Mouse (Mus musculus): Measurements from ENCODE around the gene Srrm4.
A peak's percentile ranks its signal among the peaks of the same experiment; 100 is the strongest.

Gene Srrm4

DNA sequence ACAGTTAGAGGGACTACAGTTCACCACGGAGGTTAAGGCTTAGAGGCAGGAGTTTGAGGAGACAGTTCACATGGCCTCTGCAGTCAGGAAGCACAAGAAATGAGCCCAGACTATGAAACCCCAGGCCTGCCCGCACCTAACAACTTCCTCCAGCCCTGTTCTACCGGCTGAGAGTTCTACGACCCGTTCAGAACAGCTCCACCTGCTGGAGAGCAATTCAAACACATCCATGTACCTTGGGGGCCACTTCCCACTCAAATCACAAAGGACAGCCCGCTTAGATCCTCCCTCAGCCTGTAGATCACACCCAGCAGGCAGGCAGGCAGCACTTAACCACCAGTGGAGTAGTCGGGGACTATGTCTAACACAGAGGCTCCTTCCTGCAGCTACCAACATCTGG, 49.3 kb downstream of the Srrm4 start:
- Histone ChIP-seq H3K36me3 (ENCODE audit: insufficient read depth, low read length) (no peaks in the 10 kb centered on the region), H3K27me3 (ENCODE audit: insufficient read depth, low read length) (no peaks in the 10 kb centered on the region), H3K9me3 (ENCODE audit: low read length) (no peaks in the 10 kb centered on the region), H3K4me1 (replicated peaks; ENCODE audit: low read depth, low read length) (peaks cover 13% of the 10 kb centered on the region; the same call in 1 of the 2 replicates), H3K4me3 (replicated peaks; ENCODE audit: low read length) (peak overlapping the region; percentile 7; the same call in 1 of the 2 replicates)
- TF ChIP-seq NANOG (IDR thresholded peaks at IDR 0.05; ENCODE audit: borderline replicate concordance, low read length) (no peak), POU5F1 (IDR thresholded peaks at IDR 0.05; ENCODE audit: borderline replicate concordance, low read length) (no peak), CTCF (conservative IDR thresholded peaks at IDR 0.05; ENCODE audit: low read length) (peak; percentile 58)

DNA sequence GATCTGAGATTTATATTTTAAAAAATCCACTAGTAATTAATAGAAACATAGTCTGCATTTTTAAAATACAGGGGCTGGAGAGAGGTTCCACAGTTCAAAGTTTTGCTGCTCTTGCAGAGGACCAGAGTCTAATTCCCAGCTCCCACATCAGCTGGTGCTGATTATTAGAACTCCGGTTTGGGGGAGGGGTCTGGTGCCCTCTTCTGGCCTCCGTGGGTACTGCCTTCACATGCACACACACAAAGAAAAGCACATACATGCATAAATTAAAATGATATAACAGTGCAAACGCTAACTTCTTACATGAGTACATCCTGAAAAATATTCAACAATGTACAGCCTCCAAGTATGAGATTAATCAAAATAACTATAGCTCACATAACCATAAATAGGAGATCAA, 50.5 kb downstream of the Srrm4 start:
- Histone ChIP-seq H3K4me1 (replicated peaks; ENCODE audit: low read depth, low read length) (peaks cover 13% of the 10 kb centered on the region; the same call in 1 of the 2 replicates), H3K36me3 (ENCODE audit: insufficient read depth, low read length) (no peaks in the 10 kb centered on the region), H3K27me3 (ENCODE audit: insufficient read depth, low read length) (no peaks in the 10 kb centered on the region), H3K4me3 (replicated peaks; ENCODE audit: low read length) (no peak overlapping the region), H3K9me3 (ENCODE audit: low read length) (no peaks in the 10 kb centered on the region)
- TF ChIP-seq CTCF (conservative IDR thresholded peaks at IDR 0.05; ENCODE audit: low read length): peak; percentile 84
- TF ChIP-seq NANOG (IDR thresholded peaks at IDR 0.05; ENCODE audit: borderline replicate concordance, low read length): no peak

DNA sequence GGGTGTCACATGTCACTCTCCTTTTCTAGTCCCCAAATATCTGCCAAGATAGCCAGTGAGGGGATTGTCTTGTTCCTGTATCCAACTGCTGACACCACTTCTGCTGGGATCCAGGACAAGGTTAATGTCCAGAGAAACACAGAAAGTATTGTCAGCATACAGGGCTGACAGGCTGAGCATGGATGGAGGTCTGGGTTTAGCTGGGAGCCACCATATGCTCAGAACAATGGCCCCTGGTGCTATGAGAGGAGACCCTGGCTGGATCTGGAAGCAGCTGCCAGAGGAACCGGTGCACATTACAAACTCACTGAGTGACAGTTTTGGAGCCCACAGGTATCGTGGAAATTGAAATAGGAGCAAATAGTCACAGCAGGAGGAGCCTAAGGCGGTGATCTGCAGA, 52.3 kb downstream of the Srrm4 start:
- H3K36me3 ChIP-seq (ENCODE audit: insufficient read depth, low read length): no peaks in the 10 kb centered on the region

DNA sequence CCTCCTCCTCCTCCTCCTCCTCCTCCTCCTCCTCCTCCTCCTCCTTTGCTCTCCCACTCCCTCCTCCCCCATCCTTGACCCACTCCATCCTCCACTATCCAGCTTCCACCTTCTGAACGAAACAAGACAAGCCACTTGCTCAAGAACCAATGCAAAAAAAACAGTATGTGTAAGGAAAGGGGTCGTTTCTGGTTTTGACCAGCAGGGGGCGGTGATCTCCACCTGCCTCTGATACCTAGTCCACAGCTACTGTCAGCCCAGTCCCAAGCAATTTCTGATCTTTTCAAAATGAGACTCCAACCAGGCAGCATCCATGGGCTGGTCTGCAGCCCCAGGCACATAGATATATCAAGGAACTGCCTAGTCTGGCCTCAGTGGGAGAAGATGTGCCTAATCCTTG, 53.1 kb downstream of the Srrm4 start:
- no peak for TF ChIP-seq NANOG (IDR thresholded peaks at IDR 0.05; ENCODE audit: borderline replicate concordance, low read length)
- peak; percentile 79 for TF ChIP-seq CTCF (conservative IDR thresholded peaks at IDR 0.05; ENCODE audit: low read length)
- TF ChIP-seq POU5F1 (IDR thresholded peaks at IDR 0.05; ENCODE audit: borderline replicate concordance, low read length): no peak
- Histone ChIP-seq H3K27me3 (ENCODE audit: insufficient read depth, low read length) (no peaks in the 10 kb centered on the region), H3K4me1 (replicated peaks; ENCODE audit: low read depth, low read length) (peaks cover 13% of the 10 kb centered on the region; the same call in 1 of the 2 replicates), H3K4me3 (replicated peaks; ENCODE audit: low read length) (no peak overlapping the region), H3K9me3 (ENCODE audit: low read length) (peaks cover 12% of the 10 kb centered on the region; the same call in 1 of the 2 replicates), H3K36me3 (ENCODE audit: insufficient read depth, low read length) (no peaks in the 10 kb centered on the region)

More for the DNA sequence above, 52.3 kb downstream of the Srrm4 start:
- no peak overlapping the region for H3K4me3 ChIP-seq (replicated peaks; ENCODE audit: low read length)
- no peak for TF ChIP-seq POU5F1 (IDR thresholded peaks at IDR 0.05; ENCODE audit: borderline replicate concordance, low read length)
- TF ChIP-seq CTCF (conservative IDR thresholded peaks at IDR 0.05; ENCODE audit: low read length): no peak
- TF ChIP-seq NANOG (IDR thresholded peaks at IDR 0.05; ENCODE audit: borderline replicate concordance, low read length): no peak
- no peaks in the 10 kb centered on the region for H3K27me3 ChIP-seq (ENCODE audit: insufficient read depth, low read length)
- peaks cover 13% of the 10 kb centered on the region; the same call in 1 of the 2 replicates for H3K4me1 ChIP-seq (replicated peaks; ENCODE audit: low read depth, low read length)
- peaks cover 7% of the 10 kb centered on the region; the same call in 1 of the 2 replicates for H3K9me3 ChIP-seq (ENCODE audit: low read length)

- Histone ChIP-seq H3K4me3 (replicated peaks; ENCODE audit: low read length) (no peak overlapping the region), H3K36me3 (ENCODE audit: insufficient read depth, low read length) (no peaks in the 10 kb centered on the region), H3K27me3 (ENCODE audit: insufficient read depth, low read length) (0 out of 2 replicates have a peak, but pooled peaks cover 2% of the 10 kb centered on the region), H3K9me3 (ENCODE audit: low read length) (no peaks in the 10 kb centered on the region), H3K4me1 (replicated peaks; ENCODE audit: low read depth, low read length) (no peaks in the 10 kb centered on the region)
- TF ChIP-seq POU5F1 (IDR thresholded peaks at IDR 0.05; ENCODE audit: borderline replicate concordance, low read length) (no peak), CTCF (conservative IDR thresholded peaks at IDR 0.05; ENCODE audit: low read length) (no peak), NANOG (IDR thresholded peaks at IDR 0.05; ENCODE audit: borderline replicate concordance, low read length) (no peak)
These were observed 65.3 kb downstream of the Srrm4 start for GRCm38 (mm10) chr5:116526324-116526723.

GRCm38 (mm10) chr5:116525308-116525707, 66.3 kb downstream of the Srrm4 start:
- Histone ChIP-seq H3K36me3 (ENCODE audit: insufficient read depth, low read length) (no peaks in the 10 kb centered on the region), H3K4me3 (replicated peaks; ENCODE audit: low read length) (no peak overlapping the region), H3K4me1 (replicated peaks; ENCODE audit: low read depth, low read length) (no peaks in the 10 kb centered on the region), H3K27me3 (ENCODE audit: insufficient read depth, low read length) (0 out of 2 replicates have a peak, but pooled peaks cover 2% of the 10 kb centered on the region), H3K9me3 (ENCODE audit: low read length) (no peaks in the 10 kb centered on the region)
- TF ChIP-seq POU5F1 (IDR thresholded peaks at IDR 0.05; ENCODE audit: borderline replicate concordance, low read length): no peak
- TF ChIP-seq NANOG (IDR thresholded peaks at IDR 0.05; ENCODE audit: borderline replicate concordance, low read length): no peak
- no peak for TF ChIP-seq CTCF (conservative IDR thresholded peaks at IDR 0.05; ENCODE audit: low read length)

GRCm38 (mm10) chr5:116523553-116523952, 68.1 kb downstream of the Srrm4 start:
- Histone ChIP-seq H3K27me3 (ENCODE audit: insufficient read depth, low read length) (0 out of 2 replicates have a peak, but pooled peaks cover 2% of the 10 kb centered on the region), H3K4me3 (replicated peaks; ENCODE audit: low read length) (no peak overlapping the region), H3K9me3 (ENCODE audit: low read length) (no peaks in the 10 kb centered on the region), H3K4me1 (replicated peaks; ENCODE audit: low read depth, low read length) (no peaks in the 10 kb centered on the region), H3K36me3 (ENCODE audit: insufficient read depth, low read length) (no peaks in the 10 kb centered on the region)
- TF ChIP-seq CTCF (conservative IDR thresholded peaks at IDR 0.05; ENCODE audit: low read length): no peak
- no peak for TF ChIP-seq POU5F1 (IDR thresholded peaks at IDR 0.05; ENCODE audit: borderline replicate concordance, low read length)
- no peak for TF ChIP-seq NANOG (IDR thresholded peaks at IDR 0.05; ENCODE audit: borderline replicate concordance, low read length)

- no peaks in the 10 kb centered on the region for H3K9me3 ChIP-seq (ENCODE audit: low read length)
- no peak for TF ChIP-seq NANOG (IDR thresholded peaks at IDR 0.05; ENCODE audit: borderline replicate concordance, low read length)
- no peak for TF ChIP-seq POU5F1 (IDR thresholded peaks at IDR 0.05; ENCODE audit: borderline replicate concordance, low read length)
- H3K4me3 ChIP-seq (replicated peaks; ENCODE audit: low read length): no peak overlapping the region
- H3K4me1 ChIP-seq (replicated peaks; ENCODE audit: low read depth, low read length): no peaks in the 10 kb centered on the region
- no peaks in the 10 kb centered on the region for H3K36me3 ChIP-seq (ENCODE audit: insufficient read depth, low read length)
- 0 out of 2 replicates have a peak, but pooled peaks cover 2% of the 10 kb centered on the region for H3K27me3 ChIP-seq (ENCODE audit: insufficient read depth, low read length)
These were observed 68.5 kb downstream of the Srrm4 start for GRCm38 (mm10) chr5:116523079-116523478.

DNA sequence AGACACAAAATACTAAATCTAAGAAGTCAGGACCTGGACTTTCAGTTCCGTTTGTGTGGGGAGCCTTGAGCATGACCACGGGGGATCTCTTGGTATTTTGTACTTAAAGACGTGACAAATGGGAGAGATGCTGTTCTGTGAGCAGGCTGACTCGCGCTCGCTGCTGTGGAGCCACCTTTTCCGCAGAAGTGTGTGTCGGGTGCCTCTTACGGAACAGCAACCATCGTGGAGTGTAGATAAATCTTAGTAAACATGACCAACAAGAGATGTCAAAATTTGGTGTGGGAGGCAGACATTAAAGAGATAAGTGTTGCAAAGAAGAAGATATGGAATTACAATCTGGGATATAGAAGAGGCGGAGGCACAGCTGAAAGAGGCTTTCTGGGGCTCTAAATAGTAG, 69.3 kb downstream of the Srrm4 start:
- H3K27me3 ChIP-seq (ENCODE audit: insufficient read depth, low read length): 0 out of 2 replicates have a peak, but pooled peaks cover 2% of the 10 kb centered on the region
- no peaks in the 10 kb centered on the region for H3K4me1 ChIP-seq (replicated peaks; ENCODE audit: low read depth, low read length)
- no peak for TF ChIP-seq CTCF (conservative IDR thresholded peaks at IDR 0.05; ENCODE audit: low read length)
- no peak for TF ChIP-seq POU5F1 (IDR thresholded peaks at IDR 0.05; ENCODE audit: borderline replicate concordance, low read length)
- no peak for TF ChIP-seq NANOG (IDR thresholded peaks at IDR 0.05; ENCODE audit: borderline replicate concordance, low read length)

More for the DNA sequence above, 69.3 kb downstream of the Srrm4 start:
- H3K36me3 ChIP-seq (ENCODE audit: insufficient read depth, low read length): no peaks in the 10 kb centered on the region
- no peak overlapping the region for H3K4me3 ChIP-seq (replicated peaks; ENCODE audit: low read length)
- no peaks in the 10 kb centered on the region for H3K9me3 ChIP-seq (ENCODE audit: low read length)

Measured in E14TG2a.4 (cell line).